Mouse (Mus musculus) common myeloid progenitor, adult 5-6 weeks (primary cell): ENCODE results near the gene Rmnd5b. TPM values are rescaled to one million over a fixed set of nuclear protein-coding genes. Genes with fewer than 3 reads are reported as not detected.
A peak's percentile ranks its signal among the peaks of the same experiment; 100 is the strongest.
"Not testable (repeated sequence)": the region's sequence is repeated elsewhere in the genome, so short reads cannot be mapped to it uniquely, and the experiment has no call there.

Source experiments
- ATAC-seq: replicated peaks from 2 replicates; pipeline ENCODE4 v1.8.0; 2016; ENCODE audit warnings: low read depth, mild to moderate bottlenecking, moderate TSS enrichment, inconsistent platforms; ENCODE audit not compliant: poor library complexity, severe bottlenecking
- total RNA-seq: library from RNA; stranded (forward); fragments of 200-1000, 187-1606 nt; gene quantifications from 2 replicates; pipeline ENCODE4 v1.2.3, GENCODE M21; 2017

The Rmnd5b gene
- 15.5 and 15.8 TPM in 2 replicates for total RNA-seq

GRCm38 (mm10) chr11:51635525-51636322 lies at the start of gene Rmnd5b:
Gene Rmnd5b, minus strand, starts transcription at chr11:51635896.
- ATAC-seq, result peak; percentile 37

- peak; percentile 23; the same call in 1 of the 2 replicates for ATAC-seq
Measured at GRCm38 (mm10) chr11:51681976-51682374, 46.3 kb upstream of the Rmnd5b start.

GRCm38 (mm10) chr11:51681324-51681975 lies 45.8 kb upstream of the Rmnd5b start:
- ATAC-seq, result peak; percentile 88

GRCm38 (mm10) chr11:51679466-51679865 lies 43.8 kb upstream of the Rmnd5b start:
- ATAC-seq, result no peak

DNA sequence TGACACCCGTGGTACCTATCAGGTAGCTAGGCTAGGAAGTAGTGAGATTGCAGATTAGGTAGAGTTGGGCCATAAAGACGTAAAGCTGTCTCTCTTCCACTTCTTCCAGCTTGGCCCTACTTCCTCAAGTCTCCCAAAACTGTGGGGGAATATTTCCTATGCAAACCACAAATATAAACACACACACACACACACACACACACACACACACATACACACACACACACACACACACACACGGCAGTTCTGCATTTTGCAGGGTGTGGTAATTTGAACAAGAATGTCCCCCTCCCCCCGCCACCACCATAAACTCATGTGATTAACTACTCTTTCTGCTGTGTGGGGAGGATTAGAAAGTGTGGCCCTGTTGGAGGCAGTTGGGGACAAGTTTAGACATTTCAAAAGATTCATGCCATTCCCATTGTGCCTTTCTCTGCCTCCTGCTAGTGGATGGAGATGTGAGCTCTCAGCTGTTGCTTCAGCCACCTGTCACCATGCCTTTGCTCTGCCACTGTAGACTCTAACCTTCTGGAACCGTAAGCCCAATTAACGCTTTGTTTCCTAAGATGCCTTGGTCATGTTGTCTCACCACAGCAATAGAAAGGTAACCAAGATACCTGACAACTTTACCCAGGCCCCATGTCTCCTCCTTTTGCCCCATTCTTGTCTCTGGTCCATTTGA lies 42.2 kb upstream of the Rmnd5b start:
- peak; percentile 45 for ATAC-seq

DNA sequence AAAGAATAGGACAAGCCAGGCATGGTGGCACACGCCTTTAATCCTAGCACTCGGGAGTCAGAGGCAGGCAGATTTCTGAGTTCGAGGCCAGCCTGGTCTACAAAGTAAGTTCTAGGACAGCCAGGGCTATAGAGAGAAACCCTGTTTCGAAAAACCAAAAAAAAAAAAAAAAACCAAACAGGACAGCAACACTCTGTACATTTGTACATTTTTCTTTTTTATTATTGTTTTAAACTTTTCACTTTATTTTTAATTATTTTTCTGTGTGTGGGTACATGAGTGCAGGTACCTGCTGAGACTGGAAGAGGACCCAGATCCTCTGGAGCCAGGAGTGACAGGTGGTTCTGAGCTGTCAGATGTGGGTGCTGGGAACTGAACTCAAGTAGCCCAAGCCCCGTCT lies 39.7 kb upstream of the Rmnd5b start:
- ATAC-seq, result no peak

- no peak for ATAC-seq
Measured at GRCm38 (mm10) chr11:51673291-51673690, 37.6 kb upstream of the Rmnd5b start.

DNA sequence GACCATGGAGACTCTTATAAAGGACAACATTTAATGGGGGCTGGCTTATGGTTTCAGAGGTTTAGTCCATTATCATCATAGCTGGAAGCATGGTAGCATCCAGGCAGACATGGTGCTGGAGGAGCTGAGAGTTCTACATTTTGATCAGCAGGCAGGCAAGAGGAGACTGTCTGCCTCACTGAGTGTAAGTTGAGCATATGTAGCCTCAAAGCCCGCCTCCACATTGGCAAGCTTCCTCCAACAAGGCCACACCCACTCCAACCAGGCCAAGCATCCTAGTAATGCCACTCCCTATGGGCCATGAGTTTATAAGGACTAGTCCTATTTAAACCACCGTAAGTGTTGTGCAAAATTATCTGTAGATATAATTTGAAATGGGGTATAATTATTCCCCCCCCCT lies 35.7 kb upstream of the Rmnd5b start:
- ATAC-seq, result no peak

GRCm38 (mm10) chr11:51670846-51671245 lies 35.1 kb upstream of the Rmnd5b start:
- no peak for ATAC-seq

GRCm38 (mm10) chr11:51664747-51665146 lies 29.1 kb upstream of the Rmnd5b start:
- not testable (repeated sequence) for ATAC-seq

DNA sequence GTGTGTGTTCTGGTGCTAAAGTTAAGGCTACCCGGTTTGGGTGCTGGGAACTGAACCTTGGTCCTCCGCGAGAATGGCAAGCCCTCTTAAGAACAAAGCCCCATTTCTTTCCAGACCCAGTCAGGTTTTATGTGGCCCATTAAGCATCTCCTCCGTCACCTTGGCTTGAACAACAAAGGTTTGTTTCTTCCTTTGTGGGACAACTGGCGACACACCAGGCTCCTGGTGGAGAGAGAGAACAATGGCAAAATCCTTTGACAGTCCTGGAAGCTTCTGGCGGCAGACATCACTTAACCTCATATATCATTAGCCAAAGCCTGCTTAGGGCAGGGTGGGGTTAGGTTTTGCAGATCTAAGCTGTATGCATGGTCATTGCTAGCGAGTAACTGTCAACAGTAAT lies 26.9 kb upstream of the Rmnd5b start:
- ATAC-seq, result no peak

- no peak for ATAC-seq
Measured at GRCm38 (mm10) chr11:51661867-51662365, 26.2 kb upstream of the Rmnd5b start.

DNA sequence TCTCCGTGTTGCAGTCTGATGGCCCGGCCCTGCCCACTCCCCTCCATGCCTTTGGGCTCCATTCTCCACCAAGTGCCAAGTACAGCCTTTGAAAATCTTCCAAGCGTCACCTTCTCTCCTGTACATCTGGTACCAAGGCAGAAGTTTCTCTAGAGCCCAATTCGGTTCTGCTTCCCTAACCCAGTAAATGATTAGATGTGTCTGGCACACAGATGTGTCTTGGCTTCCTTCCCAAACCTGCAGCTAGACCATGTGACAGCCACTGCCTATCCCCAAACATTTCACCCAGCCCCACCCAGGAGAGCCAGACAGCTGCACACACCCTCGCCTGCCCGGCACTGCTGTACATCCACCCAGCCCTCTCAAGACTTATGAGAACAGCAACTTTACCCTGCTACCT lies 23.0 kb upstream of the Rmnd5b start:
- no peak; the same call in 1 of the 2 replicates for ATAC-seq

DNA sequence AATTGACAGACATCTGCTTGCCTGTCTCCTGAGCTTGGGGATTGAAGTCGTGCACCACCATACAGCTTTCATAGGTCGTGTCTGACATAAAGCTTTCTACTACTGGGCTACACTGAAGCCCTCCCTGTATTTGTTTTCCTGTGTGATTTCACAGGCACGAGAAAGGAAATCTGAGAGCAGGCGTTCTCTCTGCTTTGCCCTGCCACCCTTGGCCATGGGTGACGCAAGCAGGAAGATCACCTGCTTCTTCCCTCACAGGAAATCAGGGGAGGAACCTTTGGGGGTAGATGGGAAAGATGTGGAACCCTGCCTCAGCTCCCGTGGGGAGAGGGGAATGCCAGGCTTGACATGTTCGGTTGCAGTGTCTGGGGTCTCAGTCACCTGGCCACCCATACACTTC lies 22.6 kb upstream of the Rmnd5b start:
- no peak for ATAC-seq

DNA sequence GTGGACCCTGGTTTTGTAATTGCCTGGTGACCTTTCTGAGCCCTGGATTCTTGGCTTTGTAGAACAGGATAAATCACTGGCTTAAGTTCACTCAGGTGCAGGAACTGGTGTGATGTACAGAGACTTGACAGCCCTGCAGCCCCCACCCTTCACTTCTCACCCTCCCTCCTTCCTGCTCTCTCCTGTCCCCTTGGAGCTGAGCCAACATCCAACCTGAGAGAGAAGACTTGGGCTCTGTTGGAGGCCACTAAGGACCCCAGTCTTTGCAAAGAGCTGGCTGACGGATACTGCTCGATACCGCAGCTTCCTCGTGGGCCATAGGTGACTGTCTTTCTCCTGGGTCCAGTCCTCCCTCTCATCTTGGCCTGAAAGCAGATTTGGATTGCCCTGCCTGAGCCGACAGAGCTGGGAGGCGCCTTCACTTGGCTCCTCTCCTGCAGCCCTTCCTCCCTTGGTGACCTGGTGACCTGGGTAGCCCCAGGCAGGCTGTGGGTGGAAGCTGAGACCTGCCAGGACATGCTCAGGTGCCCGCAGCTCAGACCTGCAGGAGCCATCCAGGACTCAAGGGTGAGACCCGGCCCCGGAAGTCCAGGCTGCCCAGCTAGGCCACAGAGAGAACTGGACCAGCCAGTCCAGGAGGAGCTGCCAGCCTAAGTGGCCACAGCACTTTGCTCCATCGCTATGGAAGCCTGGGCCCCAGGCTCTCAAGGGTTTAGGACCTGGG lies 21.3 kb upstream of the Rmnd5b start:
- ATAC-seq, result no peak

DNA sequence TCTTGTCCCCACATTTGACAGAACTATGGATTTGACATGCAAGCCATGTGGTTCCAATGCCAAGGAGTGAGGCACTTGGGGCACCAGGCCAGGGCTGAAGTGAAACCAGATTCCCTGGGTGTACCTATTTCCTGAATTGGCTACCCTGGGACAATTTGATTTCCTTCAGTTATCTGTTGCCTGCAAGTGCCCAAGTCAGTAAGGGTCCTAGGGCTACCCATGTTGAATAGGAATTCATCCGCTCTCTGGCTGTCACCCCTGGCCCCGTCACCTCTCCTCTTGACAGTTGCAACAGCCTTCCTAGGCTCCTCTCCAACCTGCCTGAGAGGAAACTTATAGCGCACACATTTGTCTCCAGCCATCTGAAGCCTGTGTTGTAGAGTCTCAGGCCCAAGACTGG lies 19.2 kb upstream of the Rmnd5b start:
- no peak for ATAC-seq

DNA sequence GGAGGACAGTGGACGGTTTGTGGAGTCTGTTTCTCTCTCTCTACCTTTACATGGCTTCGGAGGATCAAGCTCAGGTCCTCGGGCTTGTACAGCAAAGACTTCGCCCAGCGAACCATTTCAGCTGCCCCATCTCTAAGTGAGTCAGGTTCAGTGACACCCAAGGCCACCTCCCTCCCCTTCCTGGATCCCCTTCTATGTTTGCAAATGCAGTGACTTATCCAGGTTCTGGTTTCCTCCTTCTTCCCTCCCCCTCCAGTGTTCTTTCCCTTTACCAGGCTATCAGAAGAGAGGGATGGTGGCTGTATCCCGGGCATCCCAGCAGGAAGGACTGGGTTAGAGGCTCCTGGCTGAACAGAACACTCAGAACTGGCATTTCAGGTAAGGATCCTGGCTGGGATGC lies 18.0 kb upstream of the Rmnd5b start:
- no peak for ATAC-seq

DNA sequence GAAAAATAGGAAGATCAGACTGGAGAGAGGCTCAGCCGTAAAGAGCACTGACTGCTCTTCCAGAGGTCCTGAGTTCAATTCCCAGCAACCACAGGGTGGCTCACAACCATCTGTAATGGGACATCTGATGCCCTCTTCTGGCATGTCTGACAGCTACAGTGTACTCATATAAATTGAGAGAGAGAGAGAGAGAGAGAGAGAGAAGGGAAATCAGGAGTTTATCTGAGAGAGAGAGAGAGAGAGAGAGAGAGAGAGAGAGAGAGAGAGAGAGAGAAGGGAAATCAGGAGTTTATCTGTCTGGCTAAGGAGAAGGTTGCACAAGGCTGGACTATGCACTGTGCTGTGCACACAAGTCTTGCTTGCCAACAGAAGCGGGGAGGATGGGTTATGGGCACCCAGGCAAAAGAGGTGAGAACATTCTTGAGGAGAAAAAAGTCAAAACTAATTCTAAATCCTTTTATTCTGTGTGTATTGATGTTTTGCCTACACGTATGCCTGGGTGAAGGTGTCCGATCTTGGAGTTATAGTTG lies 17.3 kb upstream of the Rmnd5b start:
- no peak for ATAC-seq

GRCm38 (mm10) chr11:51650691-51651515 lies 15.2 kb upstream of the Rmnd5b start, which contains the start of the genes N4bp3 and D930048N14Rik:
Gene N4bp3, minus strand, starts transcription at chr11:51650842.
Gene D930048N14Rik, plus strand, starts transcription at chr11:51650954.
- peak; percentile 48 for ATAC-seq
